Mouse (Mus musculus): Measurements from ENCODE around the gene Sycn. TPM values are rescaled to one million over a fixed set of nuclear protein-coding genes. Genes with fewer than 3 reads are reported as not detected.

Sycn gene
- polyA plus RNA-seq, 1 experiment from 2014 or later = not detected

DNA sequence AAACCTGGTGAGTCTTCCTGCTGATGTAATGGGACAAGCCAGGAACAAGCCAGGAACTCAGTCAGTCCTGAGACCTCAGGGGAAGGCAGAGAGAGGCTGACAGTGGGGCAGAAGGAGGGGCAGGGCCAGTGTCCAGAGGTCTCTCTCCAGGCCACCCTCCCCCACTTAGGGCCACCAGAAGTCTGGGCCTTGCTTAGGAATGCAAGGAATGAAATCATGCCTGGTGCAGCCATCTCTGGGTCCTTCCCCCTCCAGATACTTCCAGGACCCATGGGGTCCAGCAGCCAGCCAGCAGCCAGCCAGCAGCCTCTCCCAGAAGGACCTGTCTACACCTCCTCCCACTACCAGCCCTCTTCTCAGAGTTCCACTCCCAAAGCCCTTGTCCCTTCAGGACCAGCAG is 47.0 kb downstream of the Sycn start:
- ATAC-seq = no peak
- Histone ChIP-seq H3K9me3 (ENCODE audit: control insufficient read depth, low read length) (no peaks in the 10 kb centered on the region), H3K36me3 (ENCODE audit: control insufficient read depth, insufficient read depth, low read length) (no peaks in the 10 kb centered on the region), H3K27me3 (replicated peaks; ENCODE audit: control insufficient read depth, insufficient read depth, low read length) (no peaks in the 10 kb centered on the region), H3K4me3 (ENCODE audit: low read length) (no peak overlapping the region), H3K4me1 (ENCODE audit: control insufficient read depth, insufficient read depth, low read depth, low read length) (peaks cover 38% of the 10 kb centered on the region), H3K9ac (ENCODE audit: low read depth, low read length) (no peak overlapping the region), H3K27ac (ENCODE audit: low read depth, low read length) (0 out of 2 replicates have a peak overlapping the region, but pooled peaks have one; percentile 31), H3K4me2 (ENCODE audit: low read length) (no peak overlapping the region)

Small RNA genes within 50 kb of the gene (microRNA-seq; reads per million reads assigned to microRNA genes)
- gene Mir7049 = 1.0 reads per million

Other genes with a start within 250 kb of the Sycn start
- 1.7 and 3.1 TPM in 2 replicates for gene Selenov, start 249.7 kb upstream of the Sycn start, polyA plus RNA-seq (2015; fragmentation: Nextera tagmentation; extraction: Ambion mirVana)
- gene Dll3, start 238.6 kb upstream of the Sycn start, polyA plus RNA-seq (2015; fragmentation: Nextera tagmentation; extraction: Ambion mirVana) = 18.6 and 19.2 TPM in 2 replicates
- gene Timm50, start 228.8 kb upstream of the Sycn start, polyA plus RNA-seq (2015; fragmentation: Nextera tagmentation; extraction: Ambion mirVana) = 131 and 142 TPM in 2 replicates
- gene Supt5, start 202.1 kb upstream of the Sycn start, polyA plus RNA-seq (2015; fragmentation: Nextera tagmentation; extraction: Ambion mirVana) = 94.9 and 112 TPM in 2 replicates
- gene Rps16, start 190.2 kb upstream of the Sycn start, polyA plus RNA-seq (2015; fragmentation: Nextera tagmentation; extraction: Ambion mirVana) = 430 and 440 TPM in 2 replicates
- gene Plekhg2, start 168.3 kb upstream of the Sycn start, polyA plus RNA-seq (2015; fragmentation: Nextera tagmentation; extraction: Ambion mirVana) = 18.8 and 26.7 TPM in 2 replicates
- 3.9 and 4.0 TPM in 2 replicates for gene Zfp36, start 160.6 kb upstream of the Sycn start, polyA plus RNA-seq (2015; fragmentation: Nextera tagmentation; extraction: Ambion mirVana)
- 42.7 and 47.2 TPM in 2 replicates for gene Med29, start 148.2 kb upstream of the Sycn start, polyA plus RNA-seq (2015; fragmentation: Nextera tagmentation; extraction: Ambion mirVana)
- gene Paf1, start 147.9 kb upstream of the Sycn start, polyA plus RNA-seq (2015; fragmentation: Nextera tagmentation; extraction: Ambion mirVana) = 89.9 and 102 TPM in 2 replicates
- gene Gmfg, start 103.4 kb upstream of the Sycn start, polyA plus RNA-seq (2015; fragmentation: Nextera tagmentation; extraction: Ambion mirVana) = 2.5 and 3.8 TPM in 2 replicates
- 15.1 and 17.3 TPM in 2 replicates for gene Lrfn1, start 88.9 kb upstream of the Sycn start, polyA plus RNA-seq (2015; fragmentation: Nextera tagmentation; extraction: Ambion mirVana)
- gene Ifnl2, start 30.4 kb upstream of the Sycn start, polyA plus RNA-seq (2015; fragmentation: Nextera tagmentation; extraction: Ambion mirVana) = not detected in 2 replicates
- not detected in 2 replicates for gene Ifnl3, start 18.0 kb upstream of the Sycn start, polyA plus RNA-seq (2015; fragmentation: Nextera tagmentation; extraction: Ambion mirVana)
- 0.14 TPM in 1 of 2 replicates, not detected in the other for gene Nccrp1, start 6.4 kb downstream of the Sycn start, polyA plus RNA-seq (2015; fragmentation: Nextera tagmentation; extraction: Ambion mirVana)
- 11.1 and 23.4 TPM in 2 replicates for gene Samd4b, start 57.3 kb downstream of the Sycn start, polyA plus RNA-seq (2015; fragmentation: Nextera tagmentation; extraction: Ambion mirVana)
- gene Pak4, start 57.3 kb downstream of the Sycn start, polyA plus RNA-seq (2015; fragmentation: Nextera tagmentation; extraction: Ambion mirVana) = 18.2 and 21.5 TPM in 2 replicates
- gene Acp7, start 90.4 kb downstream of the Sycn start, polyA plus RNA-seq (2015; fragmentation: Nextera tagmentation; extraction: Ambion mirVana) = 0.31 and 0.34 TPM in 2 replicates
- gene Fbxo27, start 152.0 kb downstream of the Sycn start, polyA plus RNA-seq (2015; fragmentation: Nextera tagmentation; extraction: Ambion mirVana) = 12.9 and 16.6 TPM in 2 replicates
- 4.7 and 5.4 TPM in 2 replicates for gene Fbxo17, start 175.9 kb downstream of the Sycn start, polyA plus RNA-seq (2015; fragmentation: Nextera tagmentation; extraction: Ambion mirVana)
- gene Mrps12, start 200.9 kb downstream of the Sycn start, polyA plus RNA-seq (2015; fragmentation: Nextera tagmentation; extraction: Ambion mirVana) = 107 and 113 TPM in 2 replicates
- 18.7 and 20.8 TPM in 2 replicates for gene Sars2, start 201.1 kb downstream of the Sycn start, polyA plus RNA-seq (2015; fragmentation: Nextera tagmentation; extraction: Ambion mirVana)
- gene Ccer2, start 215.3 kb downstream of the Sycn start, polyA plus RNA-seq (2015; fragmentation: Nextera tagmentation; extraction: Ambion mirVana) = 0.72 and 1.1 TPM in 2 replicates
- 128 and 130 TPM in 2 replicates for gene Sirt2, start 225.8 kb downstream of the Sycn start, polyA plus RNA-seq (2015; fragmentation: Nextera tagmentation; extraction: Ambion mirVana)
- 70.2 and 72.2 TPM in 2 replicates for gene Nfkbib, start 226.6 kb downstream of the Sycn start, polyA plus RNA-seq (2015; fragmentation: Nextera tagmentation; extraction: Ambion mirVana)
- 2.8 and 2.9 TPM in 2 replicates for gene Rinl, start 248.1 kb downstream of the Sycn start, polyA plus RNA-seq (2015; fragmentation: Nextera tagmentation; extraction: Ambion mirVana)

All from hindbrain, embryonic 16.5 days (tissue).